Mouse (Mus musculus) hindbrain, postnatal 0 days (tissue): ENCODE data around the gene Ddhd1. TPM values are rescaled to one million over a fixed set of nuclear protein-coding genes. Genes with fewer than 3 reads are reported as not detected.

Experiments used
- ATAC-seq: fragments of 200-750 bp; cut with Nextera tagmentation; 2 replicates; pipeline ENCODE4 v1.8.0; 2017; ENCODE audit warnings: mild to moderate bottlenecking, moderate TSS enrichment, moderate library complexity
- DNase-seq: peaks from one replicate; pipeline ENCODE4 v3.0.0-alpha.2; 2015; ENCODE audit warnings: low spot score
- H3K27ac ChIP-seq: fragments of 300-500 bp; sonication (generic); 2 replicates; pipeline ENCODE4 v1.5.1; 2014; ENCODE audit warnings: mild to moderate bottlenecking
- H3K27me3 ChIP-seq: fragments of 300-500 bp; sonication (generic); 2 replicates; pipeline ENCODE4 v1.6.1; 2014; ENCODE audit warnings: low read length, mixed read lengths; ENCODE audit not compliant: insufficient read depth
- H3K36me3 ChIP-seq: fragments of 300-500 bp; sonication (generic); 2 replicates; pipeline ENCODE4 v1.6.1; 2014; ENCODE audit warnings: low read length, mixed read lengths; ENCODE audit not compliant: insufficient read depth
- H3K4me1 ChIP-seq: fragments of 300-500 bp; sonication (generic); 2 replicates; pipeline ENCODE4 v1.6.1; 2014; ENCODE audit warnings: antibody characterized with exemption, low read length, mixed read lengths; ENCODE audit not compliant: insufficient read depth
- H3K4me2 ChIP-seq: fragments of 300-500 bp; sonication (generic); 2 replicates; pipeline ENCODE4 v1.6.1; 2014; ENCODE audit warnings: low read depth, mild to moderate bottlenecking, low read length, moderate library complexity, mixed read lengths
- H3K4me3 ChIP-seq: fragments of 300-500 bp; sonication (generic); 2 replicates; pipeline ENCODE4 v1.5.1; 2014; ENCODE audit warnings: low read length
- H3K9ac ChIP-seq: fragments of 300-500 bp; sonication (generic); replicated peaks from 2 replicates; pipeline ENCODE4 v1.6.1; 2014; ENCODE audit warnings: mild to moderate bottlenecking, low read length, moderate library complexity, mixed read lengths
- H3K9me3 ChIP-seq: fragments of 300-500 bp; sonication (generic); 2 replicates; pipeline ENCODE4 v1.6.1; 2016; ENCODE audit warnings: low read length, mixed read lengths
- CTCF ChIP-seq: IDR thresholded peaks from 2 replicates; pipeline ENCODE4 v1.5.1; 2016; ENCODE audit warnings: antibody characterized with exemption, control low read depth, low read depth
- WGBS: fragments of 180-500 bp; shearing (Covaris S2); extraction: QIAGEN DNeasy Blood & Tissue Kit; methylation state at CpG from one replicate; pipeline ENCODE4 v1.1.7; 2014; 5-methylcytosine and 5-hydroxymethylcytosine counted together
- polyA plus RNA-seq: library from polyadenylated mRNA; unstranded; fragments of >200 nt; fragmentation: Nextera tagmentation; extraction: Ambion mirVana; gene quantifications from 2 replicates; pipeline ENCODE4 v1.2.1, GENCODE M21; 2015
- total RNA-seq: library from RNA; depleted of rRNA; stranded (reverse); fragments of >200 nt; gene quantifications from 2 replicates; pipeline ENCODE4 v1.2.3, GENCODE M21; 2014

Ddhd1 gene
- total and polyA plus RNA-seq, 2 experiments from 2014 or later: 15.0 to 64.2 TPM

DNA sequence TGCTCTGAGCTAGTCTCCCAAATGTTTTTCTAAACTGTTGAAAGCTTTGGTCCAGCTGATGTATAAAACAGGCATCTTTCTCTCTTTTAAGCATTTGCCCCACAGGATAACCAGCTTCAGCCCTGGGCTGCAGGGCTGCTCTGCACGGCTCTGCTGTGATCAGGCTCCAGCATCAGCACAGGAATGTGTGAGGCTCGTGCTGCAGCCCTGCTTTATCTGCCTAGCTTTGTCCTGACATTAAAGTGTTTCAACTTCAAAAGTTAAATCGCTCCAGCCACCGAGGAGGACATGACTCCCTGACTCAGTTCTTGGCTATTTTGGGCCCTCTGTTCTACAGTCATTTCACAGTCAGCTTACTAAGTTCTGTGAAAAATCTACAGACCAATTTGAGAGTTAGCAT lies 43.1 kb downstream of the Ddhd1 start:
- no peak for TF ChIP-seq CTCF
- Histone ChIP-seq H3K36me3 (peaks cover 36% of the 10 kb centered on the region), H3K9ac (no peak overlapping the region), H3K4me1 (no peaks in the 10 kb centered on the region), H3K4me2 (no peak overlapping the region), H3K9me3 (no peaks in the 10 kb centered on the region), H3K27ac (no peak overlapping the region), H3K27me3 (no peaks in the 10 kb centered on the region), H3K4me3 (no peak overlapping the region)
- DNase-seq: no peak
- 71% methylated on average over 4 of the region's 4 CpGs for WGBS
- ATAC-seq: no peak

DNA sequence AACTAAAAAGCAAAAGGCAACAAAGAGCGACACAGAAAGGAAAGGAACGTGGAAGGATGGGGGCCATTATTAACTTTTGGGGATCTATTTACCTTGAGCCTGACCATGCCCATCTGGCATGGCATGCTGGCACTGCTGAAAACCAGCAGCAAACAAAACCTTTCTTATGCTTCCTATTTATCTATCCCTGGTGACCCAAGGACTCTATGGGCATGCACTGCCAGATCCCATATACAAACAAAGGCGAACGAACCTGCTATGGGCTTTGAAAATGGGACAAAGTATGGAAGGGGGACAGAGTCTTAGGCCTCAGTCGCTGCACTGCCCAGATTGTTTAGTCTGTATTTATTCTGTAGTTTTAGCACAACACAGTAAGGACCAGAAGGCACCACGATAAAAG lies 43.5 kb downstream of the Ddhd1 start:
- no peak for TF ChIP-seq CTCF
- Histone ChIP-seq H3K36me3 (peaks cover 40% of the 10 kb centered on the region), H3K9me3 (no peaks in the 10 kb centered on the region), H3K4me3 (no peak overlapping the region), H3K27ac (no peak overlapping the region), H3K9ac (no peak overlapping the region), H3K4me1 (no peaks in the 10 kb centered on the region), H3K27me3 (no peaks in the 10 kb centered on the region), H3K4me2 (no peak overlapping the region)
- DNase-seq: no peak
- 90% methylated on average over 6 of the region's 6 CpGs for WGBS
- ATAC-seq: no peak

- no peak for ATAC-seq
- Histone ChIP-seq H3K9me3 (no peaks in the 10 kb centered on the region), H3K9ac (no peak overlapping the region), H3K4me3 (no peak overlapping the region), H3K4me2 (no peak overlapping the region), H3K27ac (no peak overlapping the region), H3K27me3 (no peaks in the 10 kb centered on the region), H3K4me1 (no peaks in the 10 kb centered on the region), H3K36me3 (peaks cover 54% of the 10 kb centered on the region)
- WGBS: 91% methylated on average over 7 of the region's 7 CpGs
- peak; percentile 57 for TF ChIP-seq CTCF
- DNase-seq: peak; percentile 30
Observed at GRCm38 (mm10) chr14:45611654-45612053, 46.3 kb downstream of the Ddhd1 start.

GRCm38 (mm10) chr14:45602002-45602401 lies 55.9 kb downstream of the Ddhd1 start:
- H3K36me3 ChIP-seq: peaks cover 38% of the 10 kb centered on the region; the same call in 1 of the 2 replicates

DNA sequence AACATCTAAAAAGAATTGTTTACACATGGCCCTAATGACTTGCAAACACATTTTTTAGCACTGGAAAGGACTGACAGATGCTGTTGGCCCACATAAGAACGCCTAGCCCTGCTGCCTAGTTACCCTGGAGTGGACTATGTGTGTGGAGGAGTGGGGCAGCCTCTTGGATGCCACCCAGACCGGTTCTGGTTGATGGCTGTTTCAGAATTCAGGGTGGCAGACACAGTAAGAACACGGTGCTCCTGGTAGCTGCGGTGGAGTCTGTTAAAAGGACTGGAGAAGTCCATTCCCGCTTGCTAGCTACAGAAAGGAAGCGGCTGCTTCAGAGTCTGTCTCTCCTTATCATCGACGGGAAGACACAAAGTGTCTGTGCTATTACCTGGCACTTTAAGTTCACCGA lies 57.4 kb downstream of the Ddhd1 start:
- WGBS: 79% methylated on average over 9 of the region's 9 CpGs
- Histone ChIP-seq H3K4me1 (no peaks in the 10 kb centered on the region), H3K27ac (peak overlapping the region; percentile 67), H3K9me3 (no peaks in the 10 kb centered on the region), H3K36me3 (peaks cover 32% of the 10 kb centered on the region; the same call in 1 of the 2 replicates), H3K27me3 (no peaks in the 10 kb centered on the region), H3K4me2 (no peak overlapping the region), H3K9ac (0 out of 2 replicates have a peak overlapping the region, but pooled peaks have one; percentile 10), H3K4me3 (no peak overlapping the region)
- ATAC-seq: peak; percentile 88
- peak; percentile 62 for DNase-seq
- no peak for TF ChIP-seq CTCF

More at GRCm38 (mm10) chr14:45602002-45602401, 55.9 kb downstream of the Ddhd1 start:
- Histone ChIP-seq H3K4me3 (no peak overlapping the region), H3K4me1 (no peaks in the 10 kb centered on the region), H3K9ac (no peak overlapping the region), H3K4me2 (no peak overlapping the region), H3K27me3 (no peaks in the 10 kb centered on the region), H3K9me3 (no peaks in the 10 kb centered on the region), H3K27ac (peak overlapping the region; percentile 52)
- 40% methylated on average over 3 of the region's 3 CpGs for WGBS
- peak; percentile 84 for TF ChIP-seq CTCF
- DNase-seq (peak; percentile 80), ATAC-seq (peak; percentile 58)

DNA sequence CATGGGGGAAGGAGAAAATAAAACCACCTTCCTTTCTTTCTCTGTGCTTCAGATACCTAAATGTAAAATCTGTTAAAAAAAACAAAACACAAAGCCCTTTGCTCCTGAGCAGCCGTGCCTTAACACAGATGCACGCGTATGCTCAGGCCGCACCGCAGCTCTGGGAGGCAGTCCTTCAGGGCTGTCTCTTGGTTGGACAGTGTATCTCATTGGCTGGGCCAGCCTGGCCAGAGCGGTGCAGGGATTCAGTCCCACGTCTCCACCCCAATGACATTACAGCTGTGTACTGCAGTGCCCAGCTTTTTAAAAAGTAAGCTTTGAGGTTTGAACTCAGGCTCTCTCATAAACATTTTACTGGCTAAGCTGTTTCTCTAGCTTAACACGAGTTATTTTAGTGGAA lies 60.1 kb downstream of the Ddhd1 start:
- no peaks in the 10 kb centered on the region for H3K9me3 ChIP-seq
- TF ChIP-seq CTCF: no peak
- H3K27me3 ChIP-seq: no peaks in the 10 kb centered on the region
- 88% methylated on average over 8 of the region's 8 CpGs for WGBS
- H3K36me3 ChIP-seq: peaks cover 43% of the 10 kb centered on the region
- no peak overlapping the region for H3K9ac ChIP-seq
- H3K4me3 ChIP-seq: no peak overlapping the region
- DNase-seq (no peak), ATAC-seq (no peak)
- no peak overlapping the region for H3K4me2 ChIP-seq
- H3K27ac ChIP-seq: no peak overlapping the region
- no peaks in the 10 kb centered on the region for H3K4me1 ChIP-seq

GRCm38 (mm10) chr14:45593261-45593660 lies 64.7 kb downstream of the Ddhd1 start:
- no peak overlapping the region for H3K9ac ChIP-seq
- DNase-seq (no peak), ATAC-seq (no peak)
- H3K4me1 ChIP-seq: no peaks in the 10 kb centered on the region
- H3K9me3 ChIP-seq: no peaks in the 10 kb centered on the region
- no peak overlapping the region for H3K4me3 ChIP-seq
- H3K4me2 ChIP-seq: no peak overlapping the region
- H3K27ac ChIP-seq: no peak overlapping the region
- no peak for TF ChIP-seq CTCF
- H3K27me3 ChIP-seq: no peaks in the 10 kb centered on the region
- peaks cover 33% of the 10 kb centered on the region for H3K36me3 ChIP-seq
- 89% methylated on average over 6 of the region's 6 CpGs for WGBS
